Mouse (Mus musculus): ENCODE results near the gene Ang5. TPM values are rescaled to one million over a fixed set of nuclear protein-coding genes. Genes with fewer than 3 reads are reported as not detected.

Gene Ang5
- polyA plus RNA-seq (2012; rRNA removed) = not detected in 2 replicates

GRCm38 (mm10) chr14:43956769-43957168 is at the start of gene Ang5:
TSS of gene Ang5 (plus strand) at chr14:43957069.

GRCm38 (mm10) chr14:43923459-43923858 is 33.4 kb upstream of the Ang5 start, which contains the start of gene Ear10:
TSS of gene Ear10 (minus strand) at chr14:43923559.

GRCm38 (mm10) chr14:43924688-43925403 is 32.0 kb upstream of the Ang5 start, which contains the start of gene Gm8113:
TSS of gene Gm8113 (plus strand) at chr14:43925390.

GRCm38 (mm10) chr14:44002169-44002568 is 45.3 kb downstream of the Ang5 start, which contains the start of gene Ang6:
TSS of gene Ang6 (minus strand) at chr14:44002269.

Other genes with a start within 250 kb of the Ang5 start
- gene Gm16506, start 229.6 kb upstream of the Ang5 start, polyA plus RNA-seq (2012; rRNA removed) = not detected in 2 replicates
- gene Gm6526, start 209.2 kb upstream of the Ang5 start, polyA plus RNA-seq (2012; rRNA removed) = not detected in 2 replicates
- not detected in 2 replicates for gene Gm8180, start 172.3 kb upstream of the Ang5 start, polyA plus RNA-seq (2012; rRNA removed)
- 0.16 and 0.19 TPM in 2 replicates for gene Ear1, start 81.6 kb upstream of the Ang5 start, polyA plus RNA-seq (2012; rRNA removed)
- gene Ear10, start 33.5 kb upstream of the Ang5 start, polyA plus RNA-seq (2012; rRNA removed) = not detected in 2 replicates
- gene Gm8113, start 31.7 kb upstream of the Ang5 start, polyA plus RNA-seq (2012; rRNA removed) = 8.5 and 10.7 TPM in 2 replicates
- not detected in 2 replicates for gene Ang6, start 45.2 kb downstream of the Ang5 start, polyA plus RNA-seq (2012; rRNA removed)
- gene Ear2, start 145.6 kb downstream of the Ang5 start, polyA plus RNA-seq (2012; rRNA removed) = 0.34 and 0.48 TPM in 2 replicates
- gene Gm3327, start 166.8 kb downstream of the Ang5 start, polyA plus RNA-seq (2012; rRNA removed) = not detected in 2 replicates
- not detected in 2 replicates for gene Gm8212, start 240.6 kb downstream of the Ang5 start, polyA plus RNA-seq (2012; rRNA removed)

All from central nervous system, embryonic 14 days (tissue).